Mouse (Mus musculus) frontal cortex, adult (tissue): ENCODE data around the gene Hist3h2ba.
A peak's percentile ranks its signal among the peaks of the same experiment; 100 is the strongest.

Experiments used
- ATAC-seq: cut with Nextera tagmentation; 2 replicates; pipeline ENCODE4 v1.9.2; 2017; ENCODE audit warnings: mild to moderate bottlenecking, moderate library complexity, mixed read lengths; ENCODE audit not compliant: low TSS enrichment

Gene Hist3h2ba

DNA sequence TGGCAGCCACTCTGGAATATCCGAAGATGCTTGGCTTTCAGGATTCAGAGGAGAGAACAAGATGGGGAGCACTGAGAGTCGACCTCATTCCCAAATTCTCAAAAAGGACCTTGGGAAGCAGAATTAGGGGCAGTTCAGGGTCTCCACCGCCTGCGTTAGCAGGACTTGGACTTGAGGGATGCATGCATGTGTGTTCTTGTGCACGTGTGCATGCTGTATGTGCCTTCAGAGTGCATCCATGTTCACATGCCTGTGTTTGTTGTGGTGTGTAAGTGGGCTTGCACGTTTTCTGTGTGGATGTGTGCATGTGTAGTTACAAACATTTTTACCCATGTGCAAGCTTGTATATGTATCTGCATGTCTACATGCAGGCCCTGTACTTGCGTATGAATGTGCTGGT, 15.5 kb downstream of the Hist3h2ba start:
- no peak for ATAC-seq

DNA sequence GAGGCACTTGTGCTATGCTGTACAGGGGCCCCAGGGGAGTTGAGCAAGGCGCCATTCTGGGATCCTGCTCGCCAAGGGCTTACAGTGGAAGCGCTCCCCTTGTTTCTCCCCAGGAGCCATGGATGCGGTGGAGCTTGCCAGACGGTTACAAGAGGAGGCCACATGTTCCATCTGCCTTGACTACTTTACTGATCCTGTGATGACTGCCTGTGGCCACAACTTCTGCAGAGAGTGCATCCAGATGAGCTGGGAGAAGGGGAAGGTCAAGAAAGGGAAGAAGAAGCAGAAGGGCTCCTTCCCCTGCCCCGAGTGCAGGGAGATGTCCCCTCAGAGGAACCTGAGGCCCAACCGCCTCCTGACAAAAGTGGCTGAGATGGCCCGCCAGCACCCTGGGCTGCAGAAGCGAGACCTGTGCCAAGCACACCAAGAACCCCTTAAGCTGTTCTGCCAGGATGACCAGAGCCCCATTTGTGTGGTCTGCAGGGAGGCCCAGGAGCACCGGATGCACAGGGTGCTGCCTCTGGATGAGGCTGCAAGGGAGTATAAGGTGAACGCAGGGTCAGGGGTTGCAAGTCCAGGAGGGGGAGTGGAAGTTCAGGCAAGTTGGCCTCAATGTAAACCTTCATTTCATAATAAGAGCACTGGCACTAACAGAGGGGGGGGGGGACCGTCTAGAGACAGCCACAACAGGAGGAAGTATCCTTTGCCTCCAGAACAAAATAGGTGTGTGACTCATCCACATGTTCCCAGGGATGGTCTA, 16.5 kb downstream of the Hist3h2ba start:
- no peak for ATAC-seq

DNA sequence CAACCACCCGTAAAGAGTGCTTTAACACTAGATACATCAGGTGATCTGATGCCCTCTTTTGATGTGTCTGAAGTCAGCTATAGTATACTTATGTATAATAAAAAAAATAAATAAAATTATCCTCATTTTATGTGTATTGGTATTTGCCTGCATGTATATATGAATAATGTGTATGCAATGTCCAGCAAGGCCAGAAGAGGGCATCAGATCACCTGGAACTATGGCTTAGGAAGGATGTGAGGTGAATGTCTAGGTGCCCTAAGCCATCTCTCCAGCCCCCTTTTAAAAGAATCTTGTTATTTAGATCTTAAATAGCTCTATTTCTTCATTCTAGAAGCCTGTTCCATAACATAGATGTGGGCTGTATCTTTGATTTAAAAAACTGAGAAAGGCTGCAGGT, 18.6 kb downstream of the Hist3h2ba start:
- ATAC-seq, result no peak

DNA sequence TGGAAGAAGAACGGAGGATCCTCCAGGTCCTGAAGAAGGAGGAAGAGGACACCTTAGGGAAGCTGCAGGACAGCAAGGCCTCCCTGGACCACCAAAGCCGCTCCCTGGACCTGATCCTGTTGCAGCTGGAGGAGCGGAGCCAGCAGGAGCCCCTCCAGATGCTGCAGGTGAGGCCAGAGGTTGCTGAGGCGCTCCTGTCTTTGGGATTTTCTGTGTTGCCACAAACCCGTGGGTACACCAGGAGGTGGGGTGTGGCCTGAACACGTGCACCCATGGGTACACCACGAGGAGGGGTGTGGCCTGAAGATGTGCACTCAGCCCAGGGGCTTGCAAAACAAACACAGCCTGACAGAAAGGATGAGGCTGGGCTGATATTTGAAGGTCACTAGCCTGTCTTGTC, 19.8 kb downstream of the Hist3h2ba start:
- ATAC-seq, result no peak

DNA sequence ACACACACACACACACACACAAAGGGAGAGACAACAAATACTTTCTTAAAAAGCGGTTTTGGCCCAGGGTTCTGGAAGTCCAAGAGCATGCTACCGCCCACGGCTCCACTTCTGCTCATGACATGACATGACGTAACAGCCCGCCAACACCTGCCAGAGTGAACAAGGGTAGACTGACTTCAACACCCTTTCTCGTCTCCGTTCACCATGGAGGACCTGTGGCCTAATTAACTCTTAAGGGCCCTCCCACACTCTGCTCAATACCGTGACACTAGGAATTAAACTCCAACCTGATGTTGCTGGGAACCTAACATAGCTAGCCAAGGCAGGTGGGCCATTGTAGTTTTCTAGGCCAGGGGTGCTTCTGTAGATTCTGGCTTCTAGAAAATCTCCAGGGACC, 20.3 kb downstream of the Hist3h2ba start:
- no peak for ATAC-seq

DNA sequence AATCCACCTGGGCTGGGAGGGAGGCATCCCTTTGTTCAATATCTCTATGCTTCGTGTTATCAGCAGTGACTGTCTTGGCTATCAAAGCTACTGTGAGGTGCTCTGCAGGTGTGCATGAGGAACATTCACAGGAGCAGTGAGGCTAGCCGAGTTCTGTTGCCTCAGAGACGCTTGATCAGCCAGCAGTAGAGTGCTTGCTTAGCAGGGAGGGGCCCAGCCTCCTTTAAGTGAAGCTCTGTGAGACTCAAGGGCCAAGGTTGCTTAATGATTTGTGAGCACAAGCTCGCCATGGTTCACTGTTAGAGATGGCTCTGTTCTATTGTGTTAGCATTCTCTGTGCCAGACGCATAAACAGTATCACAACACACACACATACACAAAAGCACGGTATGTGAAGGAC, 20.9 kb downstream of the Hist3h2ba start:
- ATAC-seq, result no peak

DNA sequence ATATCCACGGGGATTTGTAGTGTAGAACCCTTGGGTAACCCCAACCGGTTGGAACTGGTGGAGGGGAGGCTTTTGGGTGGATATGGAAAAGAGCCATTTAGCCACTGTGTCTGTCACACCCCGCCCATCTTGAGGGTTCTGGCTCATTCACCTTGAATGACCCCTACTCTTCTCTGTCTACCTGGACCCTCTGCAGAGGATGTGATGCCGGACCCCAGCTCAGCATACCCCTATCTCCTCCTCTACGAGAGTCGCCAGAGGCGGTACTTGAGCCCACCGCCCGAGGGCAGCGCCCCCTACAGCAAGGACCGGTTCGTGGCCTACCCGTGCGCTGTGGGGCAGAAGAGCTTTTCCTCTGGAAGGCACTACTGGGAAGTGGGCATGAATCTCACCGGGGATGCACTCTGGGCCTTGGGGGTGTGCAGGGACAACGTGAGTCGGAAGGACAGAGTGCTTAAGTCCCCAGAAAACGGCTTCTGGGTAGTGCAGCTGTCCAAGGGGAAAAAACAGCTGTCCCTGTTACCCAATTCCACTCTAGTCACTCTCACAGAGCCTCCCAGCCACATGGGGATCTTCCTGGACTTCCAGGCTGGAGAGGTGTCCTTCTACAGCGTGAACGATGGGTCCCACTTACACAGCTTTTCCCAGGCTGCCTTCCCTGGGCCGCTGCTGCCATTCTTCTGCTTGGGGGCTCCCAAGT, 22.3 kb downstream of the Hist3h2ba start:
- no peak for ATAC-seq

DNA sequence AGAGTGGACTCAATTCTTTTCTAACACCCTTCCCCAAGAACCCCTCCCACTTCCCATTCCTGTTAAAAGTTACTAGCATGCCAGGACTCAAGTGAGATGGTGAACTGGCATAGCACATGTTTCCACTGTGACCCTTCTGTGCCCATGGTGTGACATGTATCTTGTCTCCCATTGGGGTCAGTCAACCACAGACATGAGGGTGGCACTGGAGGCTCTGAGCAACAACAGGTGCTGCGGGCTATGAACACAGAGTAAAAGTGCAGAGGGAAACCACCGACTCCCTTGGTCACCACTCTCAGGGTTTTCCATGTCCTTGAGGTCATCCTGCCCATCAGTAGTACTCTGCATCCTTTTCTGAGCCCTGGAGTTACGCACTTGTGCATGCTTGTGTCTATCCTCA, 23.1 kb downstream of the Hist3h2ba start:
- ATAC-seq, result no peak

DNA sequence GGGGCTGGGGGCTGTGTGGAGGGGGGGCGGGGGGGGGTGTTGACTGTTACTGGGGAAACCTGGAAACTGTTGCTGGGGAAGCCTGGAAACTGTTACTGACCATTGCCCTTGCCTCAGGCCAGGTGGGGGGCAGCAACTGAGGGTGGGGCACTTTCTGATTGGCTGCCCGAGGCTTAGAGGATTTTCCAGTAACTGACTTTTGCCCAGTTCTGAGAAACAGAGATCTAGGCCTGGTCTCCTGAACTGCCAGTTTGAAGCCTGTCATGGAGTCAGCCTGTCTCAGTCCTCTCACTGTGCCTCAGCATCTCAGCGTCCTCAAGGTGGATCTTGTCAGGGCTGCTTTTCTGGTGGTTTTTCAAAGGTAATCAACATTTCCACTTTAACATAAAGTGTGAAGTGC, 25.7 kb downstream of the Hist3h2ba start:
- ATAC-seq, result no peak

DNA sequence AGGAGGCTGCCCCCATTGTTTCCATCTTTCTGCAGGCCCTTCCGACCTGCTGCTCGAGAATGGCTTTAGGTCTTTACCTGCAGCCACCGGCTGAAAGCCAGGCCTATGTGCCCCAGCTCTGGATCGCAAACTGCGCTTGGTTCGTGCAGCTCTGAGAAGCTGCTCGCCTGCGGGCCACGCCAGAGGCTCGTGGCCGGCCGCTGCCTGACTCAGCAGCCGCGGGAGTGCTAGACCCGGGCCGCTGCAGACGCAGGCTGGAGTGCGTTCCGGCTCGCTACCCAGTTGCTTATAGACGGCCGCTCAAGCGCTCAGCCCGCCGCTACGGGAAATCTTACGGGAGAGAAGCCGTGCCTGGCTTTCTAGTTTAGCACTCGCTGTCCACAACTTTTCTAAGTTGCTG, 28.4 kb downstream of the Hist3h2ba start:
- ATAC-seq, result no peak; the same call in 1 of the 2 replicates

DNA sequence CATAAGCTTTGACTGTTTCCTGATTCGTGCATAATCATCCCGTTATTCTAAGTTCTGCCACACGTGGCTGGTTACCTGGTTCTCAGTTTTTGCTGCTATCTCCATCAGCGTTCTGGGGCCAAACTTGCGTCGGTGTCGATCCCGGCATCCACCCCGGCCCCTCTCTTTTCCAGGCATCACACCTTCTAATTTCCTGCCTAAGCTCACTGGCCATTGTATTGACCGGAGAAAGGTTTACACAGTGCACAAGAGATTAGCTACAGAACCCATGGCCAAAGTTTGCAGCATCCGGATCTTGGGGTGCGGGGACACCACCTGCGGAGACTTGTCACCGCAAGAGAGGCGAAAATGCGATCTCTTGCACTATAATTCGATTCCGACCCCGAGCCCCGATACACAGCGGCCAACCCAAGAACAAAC, 28.9 kb downstream of the Hist3h2ba start:
- ATAC-seq, result no peak

DNA sequence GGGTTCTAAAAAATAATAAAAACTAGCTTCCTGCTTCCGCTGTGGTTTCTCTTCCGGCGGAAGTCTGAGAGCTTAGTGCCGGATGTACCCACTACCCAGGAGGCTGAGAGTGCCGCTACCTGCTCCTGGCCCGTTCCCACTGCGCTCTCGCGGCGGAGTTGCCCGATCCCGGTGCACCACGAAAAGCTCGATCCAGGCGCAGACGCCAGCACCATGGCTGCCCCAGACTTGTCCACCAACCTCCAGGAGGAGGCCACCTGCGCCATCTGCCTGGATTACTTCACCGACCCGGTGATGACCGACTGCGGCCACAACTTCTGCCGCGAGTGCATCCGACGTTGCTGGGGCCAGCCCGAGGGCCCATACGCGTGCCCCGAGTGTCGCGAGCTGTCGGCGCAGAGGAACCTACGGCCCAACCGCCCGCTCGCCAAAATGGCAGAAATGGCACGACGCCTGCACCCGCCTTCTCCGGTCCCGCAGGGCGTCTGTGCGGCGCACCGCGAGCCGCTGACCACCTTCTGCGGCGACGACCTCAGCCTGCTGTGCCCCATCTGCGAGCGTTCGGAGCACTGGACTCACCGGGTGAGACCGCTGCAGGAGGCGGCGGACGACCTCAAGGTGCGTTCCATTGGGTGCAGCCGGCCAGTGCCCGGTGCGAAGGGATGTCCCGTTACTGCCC, 29.4 kb downstream of the Hist3h2ba start, which contains the start of gene Trim11:
Gene Trim11 (plus strand): TSS at position 67 of the 679 bp plus-strand sequence.
- ATAC-seq, result peak; percentile 58

DNA sequence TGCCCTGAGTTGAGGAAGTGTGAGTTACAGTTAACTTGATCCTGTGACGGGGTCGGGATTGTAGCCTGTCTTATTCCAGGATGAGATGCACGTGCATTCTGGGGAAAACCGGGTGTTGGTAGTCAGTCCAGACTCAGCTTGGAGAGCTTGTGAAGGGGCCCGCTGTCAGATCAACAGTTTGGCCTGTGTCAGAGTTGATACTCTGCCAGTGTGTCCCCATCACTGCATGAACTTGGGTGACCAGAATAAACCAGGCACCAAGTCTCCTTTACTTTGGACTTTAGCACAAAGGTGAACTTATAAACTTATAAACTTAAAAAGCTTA, 29.9 kb downstream of the Hist3h2ba start:
- no peak for ATAC-seq

DNA sequence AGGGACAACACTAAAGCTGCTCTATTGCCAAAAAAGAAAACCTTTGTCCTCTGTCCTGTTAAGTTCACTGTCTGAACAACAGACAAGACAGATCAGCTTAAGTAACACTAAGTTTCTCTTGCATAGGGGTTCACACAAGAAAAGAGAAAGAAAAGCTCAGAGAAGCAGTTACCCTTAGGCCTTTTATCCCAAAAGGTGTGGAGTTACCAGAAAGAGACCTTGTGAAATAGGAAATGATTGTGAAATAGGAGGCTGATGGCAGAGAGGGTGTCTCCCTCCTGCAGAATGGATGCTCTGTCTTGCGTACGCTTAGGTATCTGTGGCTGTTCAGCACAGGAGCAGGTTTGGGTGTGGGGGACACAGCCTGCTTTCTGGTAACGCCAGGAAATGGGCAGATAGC, 30.5 kb downstream of the Hist3h2ba start:
- ATAC-seq, result no peak

DNA sequence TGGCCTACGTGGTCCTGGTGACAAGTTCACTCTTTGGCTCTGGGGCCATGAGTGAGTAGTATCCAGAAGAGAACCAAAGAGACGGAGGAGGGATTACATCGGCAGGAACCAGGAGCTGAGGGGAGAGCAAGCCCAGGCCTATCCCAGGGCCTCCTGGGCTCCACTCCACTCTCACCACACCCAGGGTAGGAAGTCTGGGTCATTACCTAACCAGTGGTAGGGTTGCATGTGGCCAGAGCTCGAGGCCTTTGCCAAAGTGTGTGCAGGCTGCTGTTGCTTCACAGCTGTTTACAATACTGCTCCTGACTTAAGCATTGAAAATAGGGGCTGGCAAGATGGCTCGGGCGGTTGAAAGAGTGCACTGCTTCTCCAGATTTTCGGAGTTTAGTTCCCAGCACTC, 30.9 kb downstream of the Hist3h2ba start:
- ATAC-seq, result no peak

DNA sequence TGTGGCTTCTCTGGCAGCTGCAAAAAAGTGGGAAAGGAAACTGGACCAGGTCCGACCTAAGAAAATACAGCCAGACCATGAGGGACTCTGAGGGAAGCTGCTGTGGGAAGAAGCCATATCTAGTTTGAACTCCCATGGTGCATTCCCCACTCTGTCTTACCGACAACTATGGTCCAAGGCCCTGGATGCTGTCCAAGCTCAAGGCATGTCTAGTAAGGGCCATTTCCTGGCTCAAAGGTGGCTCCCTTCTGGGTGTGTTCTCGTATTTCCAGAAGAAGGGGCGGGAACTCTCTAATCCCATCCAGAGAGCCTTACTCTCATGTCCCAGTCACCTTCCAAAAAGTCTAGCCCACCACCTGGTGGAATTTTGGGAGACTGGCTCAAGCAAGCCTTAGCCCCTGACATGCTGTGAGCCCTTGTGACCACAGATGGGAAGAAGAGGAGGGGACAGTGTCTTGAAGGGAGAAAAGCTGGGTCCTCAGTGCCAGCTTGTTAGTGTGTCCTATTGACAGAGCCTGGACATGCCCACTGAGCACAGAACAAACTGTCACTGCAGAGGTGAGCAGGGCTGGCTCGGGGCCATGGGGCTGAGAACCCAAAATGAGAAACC, 31.8 kb downstream of the Hist3h2ba start:
- ATAC-seq, result no peak

DNA sequence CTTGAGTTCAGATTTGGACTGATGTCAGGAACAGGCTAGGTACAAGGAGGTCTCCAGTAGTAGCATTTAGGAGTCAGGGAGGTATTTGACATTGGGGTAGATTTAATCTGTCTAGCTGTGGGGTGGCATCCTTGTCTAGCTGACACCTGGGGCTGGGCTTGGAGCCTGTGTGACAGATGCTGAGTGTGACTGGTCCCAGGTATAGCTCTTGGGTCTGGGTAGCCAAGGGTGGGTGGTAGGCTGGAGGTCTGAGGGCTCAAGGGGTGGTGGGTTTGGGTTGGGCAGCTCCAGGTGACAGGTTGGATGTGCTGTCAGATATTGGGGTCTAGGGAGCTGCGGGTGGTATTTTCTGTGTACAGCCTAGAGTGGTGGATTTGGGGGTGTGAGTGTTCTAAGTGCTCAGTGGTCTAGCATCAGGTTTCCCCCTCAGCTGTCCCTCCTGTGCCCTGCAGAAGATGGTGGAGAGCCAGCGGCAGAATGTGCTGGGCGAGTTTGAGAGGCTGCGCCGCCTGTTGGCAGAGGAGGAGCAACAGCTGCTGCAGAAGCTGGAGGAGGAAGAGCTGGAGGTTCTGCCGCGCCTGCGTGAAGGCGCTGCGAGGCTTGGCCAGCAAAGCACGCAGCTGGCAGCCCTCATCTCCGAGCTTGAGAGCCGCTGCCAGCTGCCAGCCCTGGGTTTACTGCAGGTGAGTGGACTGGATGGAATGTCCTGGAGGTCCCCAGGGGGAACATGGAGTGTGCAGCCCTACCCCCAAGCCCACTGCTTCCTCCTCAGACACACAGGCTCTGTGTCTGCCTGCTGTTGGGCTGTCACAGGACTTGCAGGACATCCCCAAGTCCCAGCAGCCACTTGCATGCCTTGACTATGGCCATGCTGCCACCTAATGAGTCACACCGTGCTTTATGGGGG, 33.1 kb downstream of the Hist3h2ba start:
- peak; percentile 80 for ATAC-seq

DNA sequence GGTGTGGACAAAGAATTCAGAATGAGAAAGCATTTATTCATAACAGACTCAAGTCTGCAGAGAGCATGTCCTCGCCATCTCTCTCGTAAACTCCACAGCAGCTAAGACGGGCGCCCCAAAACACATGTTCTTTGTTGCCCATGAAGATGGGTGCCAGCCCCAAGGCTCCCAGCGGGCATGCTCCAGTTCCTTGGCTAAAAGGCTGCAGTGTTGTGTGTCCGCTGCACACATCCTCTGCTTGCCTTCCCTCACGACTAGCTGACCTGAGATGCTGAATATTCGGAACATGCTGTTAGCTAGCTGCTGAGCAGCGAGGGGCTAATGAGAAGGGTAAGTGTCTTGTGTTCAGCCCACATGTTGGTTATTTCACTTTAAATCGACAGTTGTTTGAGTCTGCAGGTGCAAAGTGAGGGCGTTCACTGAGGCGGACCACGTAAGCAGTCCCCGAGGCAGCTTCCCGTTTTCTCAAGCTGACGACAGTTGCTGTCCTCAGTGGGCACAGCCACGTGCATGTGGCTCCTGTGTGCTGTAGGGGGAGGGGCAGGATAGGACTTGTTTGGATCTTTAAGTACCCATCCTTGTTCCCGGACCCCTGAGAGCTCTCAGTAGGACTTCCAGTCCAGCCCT, 33.9 kb downstream of the Hist3h2ba start:
- no peak for ATAC-seq

DNA sequence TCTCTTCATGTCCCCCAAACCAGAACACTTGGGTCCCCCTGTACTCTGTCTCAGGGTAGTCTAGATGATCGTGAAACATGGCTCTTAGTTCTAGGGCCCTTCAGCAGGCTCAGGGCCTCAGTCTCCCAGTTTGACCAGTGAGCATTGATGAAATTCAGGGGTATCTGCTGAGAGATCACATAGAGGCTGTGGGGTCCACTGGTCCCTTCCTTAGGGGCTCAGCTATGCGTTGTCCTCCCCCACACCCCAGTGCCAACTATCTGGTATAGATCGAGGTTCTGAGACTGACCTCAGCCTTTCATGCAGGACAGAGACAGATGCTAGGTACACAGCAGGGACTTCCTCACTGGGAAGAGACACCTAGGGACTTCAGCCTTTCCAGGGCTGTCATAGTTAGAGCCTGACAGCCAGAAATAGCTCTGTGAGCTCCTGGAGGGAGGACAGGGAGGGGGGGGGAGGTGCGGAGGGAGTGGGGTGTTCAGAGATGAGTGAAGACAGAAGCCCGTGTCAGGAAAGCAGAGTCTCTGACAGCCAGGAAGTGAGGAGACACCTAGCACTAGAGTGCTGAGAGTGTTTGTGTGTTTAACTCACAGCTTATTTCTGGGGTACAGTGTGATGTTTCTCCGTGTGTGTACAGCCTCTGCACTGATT, 35.1 kb downstream of the Hist3h2ba start:
- ATAC-seq, result peak; percentile 16

DNA sequence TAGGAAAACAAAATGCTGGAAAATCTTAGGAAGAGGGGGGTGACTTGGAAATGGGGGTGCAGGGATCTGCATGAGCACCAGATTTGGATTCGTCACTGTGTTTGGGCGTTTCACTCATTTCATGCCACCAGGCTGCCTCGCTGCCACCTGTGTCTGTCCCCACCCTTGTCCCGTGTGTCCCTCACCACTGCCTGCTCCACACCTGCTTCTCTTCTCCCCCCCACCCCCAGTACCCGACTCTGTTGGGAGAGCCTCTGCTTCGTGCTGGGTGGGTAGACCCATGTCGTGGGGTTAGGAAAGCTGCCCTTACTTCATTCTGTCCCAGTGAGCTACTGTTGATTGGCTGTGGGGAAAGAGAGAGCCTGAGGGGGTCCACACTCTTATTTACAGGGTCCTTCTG, 35.9 kb downstream of the Hist3h2ba start:
- no peak for ATAC-seq
